Mouse (Mus musculus): ENCODE measurements around the gene Obox1.
"Not testable (repeated sequence)": the region's sequence is repeated elsewhere in the genome, so short reads cannot be mapped to it uniquely, and the experiment has no call there.

The Obox1 gene

DNA sequence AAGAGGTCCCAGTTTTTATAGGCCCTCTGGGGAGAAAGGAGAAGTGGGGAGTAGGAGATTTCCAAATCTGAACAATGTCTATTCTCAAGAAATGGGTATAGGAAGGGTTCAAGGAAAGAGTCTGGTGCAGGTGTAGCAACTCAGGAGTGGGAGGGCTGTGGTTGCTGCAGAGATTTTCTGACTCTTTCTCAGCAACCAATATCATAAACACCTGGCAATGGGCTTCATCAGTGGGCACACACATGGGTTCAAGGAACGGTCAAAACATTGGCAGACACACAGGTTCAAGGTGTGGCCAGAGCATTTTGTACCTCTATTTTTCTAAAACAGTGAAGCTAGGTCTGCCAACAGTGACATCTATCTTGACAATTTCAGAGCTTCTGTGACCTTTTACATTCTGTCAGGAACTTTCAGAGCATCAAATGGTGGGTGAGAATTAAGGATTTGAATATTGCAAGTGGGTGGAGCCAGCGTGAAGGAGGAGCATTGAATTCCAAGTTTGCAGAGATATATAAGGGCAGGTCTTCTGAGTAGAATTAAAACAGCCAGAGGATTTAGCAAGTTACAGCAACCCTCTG lies at the start of gene Obox1, which contains the start of gene Obox2:
Gene Obox1, plus strand, starts transcription at position 528 of the 578 bp plus-strand sequence.
Gene Obox2, plus strand, starts transcription at position 301 of the 578 bp plus-strand sequence.
- DNase-seq: not testable (repeated sequence)

GRCm38 (mm10) chr7:15399147-15399874 lies 10.6 kb downstream of the Obox1 start:
- DNase-seq: not testable (repeated sequence)

DNA sequence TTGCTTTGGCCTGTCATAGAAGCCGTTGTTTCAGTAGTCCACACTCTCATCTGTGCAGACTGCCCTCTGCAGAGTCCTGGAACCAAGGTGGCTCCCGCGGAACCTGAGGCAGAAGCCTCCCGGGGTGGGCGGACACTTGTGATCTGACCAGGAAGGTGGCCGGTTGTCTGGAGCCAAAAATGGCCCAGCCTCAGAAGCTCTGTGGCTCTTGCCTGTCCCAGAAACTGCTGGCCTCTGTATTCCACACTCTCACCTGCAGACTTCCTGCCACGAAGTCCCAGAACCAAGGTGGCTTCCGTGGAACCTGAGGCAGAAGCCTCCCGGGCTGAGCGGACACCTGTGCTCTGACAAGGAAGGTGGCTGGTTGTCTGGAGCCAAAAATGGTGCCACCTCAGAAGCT lies 18.1 kb downstream of the Obox1 start:
- not testable (repeated sequence) for DNase-seq

- DNase-seq: not testable (repeated sequence)
These were observed 29.3 kb downstream of the Obox1 start for GRCm38 (mm10) chr7:15418046-15418445.

DNA sequence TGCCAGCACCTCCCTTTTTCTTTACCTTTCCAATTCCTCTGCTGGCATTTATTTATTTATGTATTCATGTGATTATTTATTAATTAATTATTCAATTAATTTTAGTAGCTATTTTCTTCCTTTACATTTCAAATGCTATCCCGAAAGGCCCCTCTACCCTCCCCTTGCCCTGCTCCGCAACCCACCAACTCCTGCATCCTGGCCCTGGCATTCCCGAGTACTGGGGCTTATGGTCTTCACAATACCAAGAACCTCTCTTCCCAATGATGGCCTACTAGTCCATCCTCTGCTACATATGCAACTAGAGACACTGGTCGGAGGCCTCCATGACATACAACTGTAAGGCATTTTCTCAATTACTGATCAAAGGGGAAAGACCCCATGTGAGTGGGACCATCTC lies 36.8 kb downstream of the Obox1 start:
- DNase-seq: not testable (repeated sequence)

DNA sequence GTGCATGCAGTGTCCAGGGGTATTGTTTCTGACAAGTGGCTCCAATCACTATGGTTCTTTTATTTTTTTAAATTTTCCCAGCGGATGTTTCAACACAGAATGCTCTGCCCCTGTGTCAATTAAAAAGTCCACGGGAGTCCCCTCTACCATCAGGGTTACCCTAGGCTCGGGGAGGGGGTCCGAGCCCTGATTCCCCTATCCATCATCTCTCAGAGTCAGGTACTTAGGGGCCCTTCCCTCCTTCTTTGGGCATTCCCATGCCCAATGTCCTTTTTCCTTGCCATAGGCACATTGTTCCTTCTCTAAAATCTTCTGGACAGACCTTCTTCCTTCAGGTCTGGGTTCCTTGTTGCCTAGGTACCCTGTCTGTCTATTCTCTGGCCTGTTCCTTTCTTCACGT lies 120.7 kb downstream of the Obox1 start:
- not testable (repeated sequence) for DNase-seq
